Mouse (Mus musculus): ENCODE measurements around the gene Rgp1.

GRCm38 (mm10) chr4:43559519-43560242 is 18.8 kb upstream of the Rgp1 start:
- no peak for TF ChIP-seq EP300 (IDR thresholded peaks at IDR 0.05; ENCODE audit: insufficient read depth, low read depth, low read length)
- TF ChIP-seq CTCF (IDR thresholded peaks at IDR 0.05; ENCODE audit: low read depth, low read length) = no peak

All from ES-Bruce4 (cell line).